Mouse (Mus musculus) forebrain, embryonic 10.5 days (tissue): ENCODE measurements around the gene Vstm2l. TPM values are rescaled to one million over a fixed set of nuclear protein-coding genes. Genes with fewer than 3 reads are reported as not detected.

Source experiments
- DNase-seq: peaks from one replicate; pipeline ENCODE4 v3.0.0-alpha.2; 2017; ENCODE audit warnings: low spot score; ENCODE audit errors: extremely low spot score
- H3K27ac ChIP-seq: fragments of 300-500 bp; sonication (generic); 2 replicates; pipeline ENCODE4 v1.5.1; 2016; ENCODE audit warnings: mild to moderate bottlenecking
- H3K27me3 ChIP-seq: fragments of 300-500 bp; sonication (generic); 2 replicates; pipeline ENCODE4 v1.6.1; 2016; ENCODE audit warnings: mild to moderate bottlenecking; ENCODE audit not compliant: poor library complexity, severe bottlenecking
- H3K36me3 ChIP-seq: fragments of 300-500 bp; sonication (generic); replicated peaks from 2 replicates; pipeline ENCODE4 v1.6.1; 2016; ENCODE audit warnings: mild to moderate bottlenecking, moderate library complexity
- H3K4me1 ChIP-seq: fragments of 300-500 bp; sonication (generic); 2 replicates; pipeline ENCODE4 v1.6.1; 2016
- H3K4me3 ChIP-seq: fragments of 300-500 bp; sonication (generic); 2 replicates; pipeline ENCODE4 v1.5.1; 2016; ENCODE audit warnings: mild to moderate bottlenecking, moderate library complexity
- H3K9me3 ChIP-seq: fragments of 300-500 bp; sonication (generic); 2 replicates; pipeline ENCODE4 v1.6.1; 2016; ENCODE audit warnings: mild to moderate bottlenecking, moderate library complexity
- WGBS: fragments of 180-500 bp; shearing (Covaris S2); methylation state at CpG from one replicate; pipeline ENCODE4 v1.1.7; 2016; 5-methylcytosine and 5-hydroxymethylcytosine counted together
- polyA plus RNA-seq: library from polyadenylated mRNA; unstranded; fragments of >200 nt; fragmentation: Nextera tagmentation; extraction: Ambion mirVana; gene quantifications from 2 replicates; pipeline ENCODE4 v1.2.1, GENCODE M21; 2016

The Vstm2l gene
- polyA plus RNA-seq, 1 experiment from 2014 or later, result 0.10 TPM

- DNase-seq, result no peak
- WGBS, result 4% methylated on average over 18 of the region's 18 CpGs
- H3K36me3 ChIP-seq, result no peaks in the 10 kb centered on the region
- H3K27me3 ChIP-seq, result peaks cover 76% of the 10 kb centered on the region
- H3K9me3 ChIP-seq, result no peaks in the 10 kb centered on the region
- peak overlapping the region; percentile 37 for H3K4me3 ChIP-seq
- peaks cover 34% of the 10 kb centered on the region for H3K4me1 ChIP-seq
- no peak overlapping the region for H3K27ac ChIP-seq
These were observed 26.2 kb downstream of the Vstm2l start for GRCm38 (mm10) chr2:157940586-157941185.

GRCm38 (mm10) chr2:157943514-157944155 lies 29.2 kb downstream of the Vstm2l start:
- DNase-seq, result peak; percentile 86
- H3K36me3 ChIP-seq, result no peaks in the 10 kb centered on the region
- H3K27me3 ChIP-seq, result peaks cover 64% of the 10 kb centered on the region
- H3K27ac ChIP-seq, result peak overlapping the region; percentile 88
- peak overlapping the region; percentile 67 for H3K4me3 ChIP-seq
- peaks cover 30% of the 10 kb centered on the region for H3K4me1 ChIP-seq
- 1% methylated on average over 47 of the region's 47 CpGs for WGBS
- no peaks in the 10 kb centered on the region for H3K9me3 ChIP-seq

- peak overlapping the region; percentile 88 for H3K27ac ChIP-seq
- DNase-seq, result peak; percentile 26
- H3K9me3 ChIP-seq, result no peaks in the 10 kb centered on the region
- peaks cover 57% of the 10 kb centered on the region for H3K27me3 ChIP-seq
- WGBS, result 12% methylated on average over 37 of the region's 37 CpGs
- H3K36me3 ChIP-seq, result no peaks in the 10 kb centered on the region
- peaks cover 30% of the 10 kb centered on the region for H3K4me1 ChIP-seq
- peak overlapping the region; percentile 67 for H3K4me3 ChIP-seq
These were observed 29.9 kb downstream of the Vstm2l start for GRCm38 (mm10) chr2:157944156-157944893.

- WGBS, result 94% methylated on average over 5 of the region's 5 CpGs
- no peak overlapping the region for H3K4me3 ChIP-seq
- no peak for DNase-seq
- H3K4me1 ChIP-seq, result peaks cover 29% of the 10 kb centered on the region
- no peaks in the 10 kb centered on the region for H3K36me3 ChIP-seq
- no peaks in the 10 kb centered on the region for H3K9me3 ChIP-seq
- H3K27ac ChIP-seq, result no peak overlapping the region
- no peaks in the 10 kb centered on the region for H3K27me3 ChIP-seq
These were observed 39.5 kb downstream of the Vstm2l start for GRCm38 (mm10) chr2:157953978-157954377.

- Histone ChIP-seq H3K27me3 (no peaks in the 10 kb centered on the region), H3K36me3 (no peaks in the 10 kb centered on the region), H3K27ac (0 out of 2 replicates have a peak overlapping the region, but pooled peaks have one; percentile 11), H3K4me3 (no peak overlapping the region), H3K4me1 (peaks cover 29% of the 10 kb centered on the region), H3K9me3 (no peaks in the 10 kb centered on the region)
- 13% methylated on average over 2 of the region's 2 CpGs for WGBS
- no peak for DNase-seq
These were observed 43.3 kb downstream of the Vstm2l start for GRCm38 (mm10) chr2:157957707-157958108.

GRCm38 (mm10) chr2:157967856-157968255 lies 53.4 kb downstream of the Vstm2l start:
- H3K36me3 ChIP-seq, result no peaks in the 10 kb centered on the region
- H3K4me3 ChIP-seq, result no peak overlapping the region
- H3K27me3 ChIP-seq, result peaks cover 4% of the 10 kb centered on the region; the same call in 1 of the 2 replicates
- no peaks in the 10 kb centered on the region for H3K9me3 ChIP-seq
- no peak for DNase-seq
- no peak overlapping the region for H3K27ac ChIP-seq
- peaks cover 12% of the 10 kb centered on the region for H3K4me1 ChIP-seq
- WGBS, result 36% methylated on average over 3 of the region's 3 CpGs

- Histone ChIP-seq H3K4me3 (no peak overlapping the region), H3K27me3 (peaks cover 23% of the 10 kb centered on the region), H3K4me1 (peaks cover 16% of the 10 kb centered on the region), H3K36me3 (no peaks in the 10 kb centered on the region), H3K27ac (no peak overlapping the region), H3K9me3 (no peaks in the 10 kb centered on the region)
- no peak for DNase-seq
- WGBS, result 52% methylated on average over 6 of the region's 6 CpGs
These were observed 55.7 kb downstream of the Vstm2l start for GRCm38 (mm10) chr2:157970124-157970523.

- no peak overlapping the region for H3K4me3 ChIP-seq
- peak; percentile 62 for DNase-seq
- H3K4me1 ChIP-seq, result peaks cover 22% of the 10 kb centered on the region
- 0% methylated on average over 3 of the region's 3 CpGs for WGBS
- no peaks in the 10 kb centered on the region for H3K36me3 ChIP-seq
- H3K27me3 ChIP-seq, result peaks cover 27% of the 10 kb centered on the region
- no peaks in the 10 kb centered on the region for H3K9me3 ChIP-seq
- H3K27ac ChIP-seq, result no peak overlapping the region
These were observed 56.2 kb downstream of the Vstm2l start for GRCm38 (mm10) chr2:157970669-157971068.

GRCm38 (mm10) chr2:157974604-157975501 lies 60.4 kb downstream of the Vstm2l start:
- Histone ChIP-seq H3K27ac (peak overlapping the region; percentile 65), H3K9me3 (no peaks in the 10 kb centered on the region), H3K4me3 (peak overlapping the region; percentile 43), H3K4me1 (peaks cover 36% of the 10 kb centered on the region), H3K27me3 (peaks cover 35% of the 10 kb centered on the region), H3K36me3 (peaks cover 2% of the 10 kb centered on the region)
- peak; percentile 34 for DNase-seq
- WGBS, result 3% methylated on average over 23 of the region's 23 CpGs

GRCm38 (mm10) chr2:157975595-157975994 lies 61.1 kb downstream of the Vstm2l start:
- DNase-seq, result no peak
- peak overlapping the region; percentile 43 for H3K4me3 ChIP-seq
- H3K36me3 ChIP-seq, result peaks cover 9% of the 10 kb centered on the region
- H3K27ac ChIP-seq, result 0 out of 2 replicates have a peak overlapping the region, but pooled peaks have one; percentile 65
- no peaks in the 10 kb centered on the region for H3K9me3 ChIP-seq
- peaks cover 30% of the 10 kb centered on the region for H3K27me3 ChIP-seq
- WGBS, result 10% methylated on average over 7 of the region's 7 CpGs
- peaks cover 33% of the 10 kb centered on the region for H3K4me1 ChIP-seq

GRCm38 (mm10) chr2:157979241-157979640 lies 64.8 kb downstream of the Vstm2l start:
- Histone ChIP-seq H3K9me3 (no peaks in the 10 kb centered on the region), H3K4me1 (peaks cover 31% of the 10 kb centered on the region), H3K27me3 (peaks cover 21% of the 10 kb centered on the region), H3K36me3 (peaks cover 33% of the 10 kb centered on the region), H3K27ac (no peak overlapping the region), H3K4me3 (no peak overlapping the region)
- no peak for DNase-seq
- 68% methylated on average over 5 of the region's 5 CpGs for WGBS

GRCm38 (mm10) chr2:157982727-157983126 lies 68.3 kb downstream of the Vstm2l start:
- Histone ChIP-seq H3K4me1 (peaks cover 12% of the 10 kb centered on the region), H3K27me3 (no peaks in the 10 kb centered on the region), H3K36me3 (peaks cover 58% of the 10 kb centered on the region), H3K4me3 (no peak overlapping the region), H3K27ac (no peak overlapping the region), H3K9me3 (no peaks in the 10 kb centered on the region)
- no peak for DNase-seq
- WGBS, result 90% methylated on average over 3 of the region's 3 CpGs
